Mouse (Mus musculus): ENCODE results near the gene Gpkow.

DNA sequence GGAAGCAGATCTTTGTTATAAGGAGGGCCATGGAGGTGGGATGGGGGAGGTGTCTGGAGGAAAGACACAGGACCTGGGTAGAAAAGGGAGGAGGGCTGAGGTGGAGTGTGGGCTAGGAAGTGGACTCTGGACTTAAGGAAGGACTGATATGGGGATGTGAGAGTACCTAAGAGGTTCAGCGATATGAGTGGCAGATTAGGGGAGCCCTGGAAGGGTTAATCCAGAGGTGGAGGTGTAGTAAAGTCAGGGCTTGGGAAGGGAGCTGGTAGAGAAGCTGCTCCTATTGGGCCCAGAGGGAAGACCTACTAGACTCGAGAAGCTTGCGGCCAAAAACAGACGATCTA lies 32.0 kb downstream of the Gpkow start:
- TF ChIP-seq CTCF (IDR thresholded peaks at IDR 0.05; ENCODE audit: low read depth) = no peak
- no peak for TF ChIP-seq EP300 (IDR thresholded peaks at IDR 0.05; ENCODE audit: low read depth)

All from liver, embryonic 14.5 days (tissue).